Mouse (Mus musculus): ENCODE measurements at regions not wholly inside any gene's neighbourhood (a gene's known extent, or its start where the extent isn't known, plus 50 kb on each side); places are given as distances from the start of the nearest gene placed in this dataset.

DNA sequence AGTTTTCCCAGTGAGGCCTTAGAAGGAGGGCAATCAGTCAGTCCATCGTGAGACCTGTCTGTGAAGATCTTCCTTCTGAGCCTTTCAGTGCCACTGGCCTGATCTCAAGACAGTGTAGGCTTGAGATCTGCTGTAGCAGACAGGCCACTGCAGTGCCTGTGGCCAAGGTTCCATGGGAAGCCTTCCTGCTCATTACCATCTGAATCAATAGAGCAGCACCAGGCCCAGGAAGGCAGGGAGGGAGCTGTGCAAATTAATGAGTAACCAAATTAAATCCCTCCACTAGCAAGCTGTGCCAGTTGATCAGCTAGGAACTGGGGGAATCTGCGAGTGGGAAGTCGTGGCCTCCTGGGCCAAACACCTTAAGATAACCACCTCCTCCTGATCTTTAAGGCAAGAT lies 114.6 kb upstream of the Pja1 start:
- no peaks in the 10 kb centered on the region for H3K4me1 ChIP-seq (replicated peaks; ENCODE audit: control insufficient read depth, insufficient read depth, low read length)
- DNase-seq (ENCODE audit: low spot score) = no peak
- no peaks in the 10 kb centered on the region for H3K36me3 ChIP-seq (ENCODE audit: control insufficient read depth, insufficient read depth, low read length)
- H3K27me3 ChIP-seq (replicated peaks; ENCODE audit: control insufficient read depth, insufficient read depth, low read length) = 0 out of 2 replicates have a peak, but pooled peaks cover 11% of the 10 kb centered on the region
- H3K9me3 ChIP-seq (ENCODE audit: control insufficient read depth, low read length) = no peaks in the 10 kb centered on the region
- no peak overlapping the region for H3K4me2 ChIP-seq (ENCODE audit: low read length)
- 0 out of 2 replicates have a peak, but pooled peaks have one; percentile 47 for ATAC-seq (replicated peaks; ENCODE audit: low FRiP score, low TSS enrichment, low read depth)
- no peak overlapping the region for H3K9ac ChIP-seq (ENCODE audit: low read length)
- no peak overlapping the region for H3K27ac ChIP-seq (ENCODE audit: low read depth)
- no peak overlapping the region for H3K4me3 ChIP-seq (ENCODE audit: low read depth, low read length)
- WGBS = 47% methylated on average over 3 of the region's 3 CpGs

GRCm38 (mm10) chrX:99582611-99583010 lies 111.5 kb upstream of the Pja1 start:
- no peaks in the 10 kb centered on the region for H3K9me3 ChIP-seq (ENCODE audit: control insufficient read depth, low read length)
- 98% methylated on average over 9 of the region's 9 CpGs for WGBS
- 0 out of 2 replicates have a peak, but pooled peaks cover 11% of the 10 kb centered on the region for H3K27me3 ChIP-seq (replicated peaks; ENCODE audit: control insufficient read depth, insufficient read depth, low read length)
- H3K4me3 ChIP-seq (ENCODE audit: low read depth, low read length) = no peak overlapping the region
- ATAC-seq (replicated peaks; ENCODE audit: low FRiP score, low TSS enrichment, low read depth) (no peak), DNase-seq (ENCODE audit: low spot score) (no peak)
- H3K9ac ChIP-seq (ENCODE audit: low read length) = no peak overlapping the region
- H3K4me2 ChIP-seq (ENCODE audit: low read length) = no peak overlapping the region
- H3K36me3 ChIP-seq (ENCODE audit: control insufficient read depth, insufficient read depth, low read length) = no peaks in the 10 kb centered on the region
- H3K4me1 ChIP-seq (replicated peaks; ENCODE audit: control insufficient read depth, insufficient read depth, low read length) = no peaks in the 10 kb centered on the region
- H3K27ac ChIP-seq (ENCODE audit: low read depth) = no peak overlapping the region

GRCm38 (mm10) chrX:99581632-99582466 lies 110.8 kb upstream of the Pja1 start:
- no peak overlapping the region for H3K4me3 ChIP-seq (ENCODE audit: low read depth, low read length)
- 50% methylated on average over 10 of the region's 10 CpGs for WGBS
- ATAC-seq (replicated peaks; ENCODE audit: low FRiP score, low TSS enrichment, low read depth) (no peak), DNase-seq (ENCODE audit: low spot score) (no peak)
- no peak overlapping the region for H3K4me2 ChIP-seq (ENCODE audit: low read length)
- H3K9me3 ChIP-seq (ENCODE audit: control insufficient read depth, low read length) = no peaks in the 10 kb centered on the region
- H3K27ac ChIP-seq (ENCODE audit: low read depth) = no peak overlapping the region
- no peak overlapping the region for H3K9ac ChIP-seq (ENCODE audit: low read length)
- no peaks in the 10 kb centered on the region for H3K36me3 ChIP-seq (ENCODE audit: control insufficient read depth, insufficient read depth, low read length)
- 0 out of 2 replicates have a peak, but pooled peaks cover 11% of the 10 kb centered on the region for H3K27me3 ChIP-seq (replicated peaks; ENCODE audit: control insufficient read depth, insufficient read depth, low read length)
- H3K4me1 ChIP-seq (replicated peaks; ENCODE audit: control insufficient read depth, insufficient read depth, low read length) = no peaks in the 10 kb centered on the region

DNA sequence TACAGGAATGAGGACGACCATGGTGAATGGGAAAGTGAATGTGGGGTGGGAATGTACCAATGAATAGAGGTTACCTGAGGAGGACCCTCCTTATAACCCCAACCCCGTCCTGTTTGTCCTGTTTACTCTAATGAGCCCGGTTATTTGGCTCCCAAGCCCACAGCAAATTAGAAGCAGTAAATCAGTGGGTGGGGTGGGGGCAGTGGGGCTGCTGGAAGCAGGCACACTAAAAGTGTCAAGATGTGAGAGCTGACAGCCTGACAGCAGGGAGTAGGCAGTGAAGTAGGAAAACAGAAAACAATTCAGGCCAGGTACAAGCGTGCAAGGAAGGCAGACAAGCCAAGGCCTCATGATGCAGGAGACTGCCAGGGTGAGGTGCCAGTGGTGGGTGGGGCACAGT lies 108.1 kb upstream of the Pja1 start:
- 55% methylated on average over 4 of the region's 4 CpGs for WGBS
- DNase-seq (ENCODE audit: low spot score) (no peak), ATAC-seq (replicated peaks; ENCODE audit: low FRiP score, low TSS enrichment, low read depth) (no peak)
- no peak overlapping the region for H3K27ac ChIP-seq (ENCODE audit: low read depth)
- no peak overlapping the region for H3K4me2 ChIP-seq (ENCODE audit: low read length)
- H3K4me1 ChIP-seq (replicated peaks; ENCODE audit: control insufficient read depth, insufficient read depth, low read length) = no peaks in the 10 kb centered on the region
- no peaks in the 10 kb centered on the region for H3K36me3 ChIP-seq (ENCODE audit: control insufficient read depth, insufficient read depth, low read length)
- H3K27me3 ChIP-seq (replicated peaks; ENCODE audit: control insufficient read depth, insufficient read depth, low read length) = peaks cover under 1% of the 10 kb centered on the region; the same call in 1 of the 2 replicates
- no peak overlapping the region for H3K4me3 ChIP-seq (ENCODE audit: low read depth, low read length)
- H3K9ac ChIP-seq (ENCODE audit: low read length) = no peak overlapping the region
- H3K9me3 ChIP-seq (ENCODE audit: control insufficient read depth, low read length) = no peaks in the 10 kb centered on the region

GRCm38 (mm10) chrX:99578796-99579195 lies 107.7 kb upstream of the Pja1 start:
- WGBS = 54% methylated on average over 2 of the region's 2 CpGs

GRCm38 (mm10) chrX:99575105-99575504 lies 104.0 kb upstream of the Pja1 start:
- ATAC-seq (replicated peaks; ENCODE audit: low FRiP score, low TSS enrichment, low read depth) = no peak
- H3K4me3 ChIP-seq (ENCODE audit: low read depth, low read length) = no peak overlapping the region
- H3K4me2 ChIP-seq (ENCODE audit: low read length) = no peak overlapping the region; the same call in 1 of the 2 replicates
- H3K36me3 ChIP-seq (ENCODE audit: control insufficient read depth, insufficient read depth, low read length) = no peaks in the 10 kb centered on the region
- no peak overlapping the region for H3K9ac ChIP-seq (ENCODE audit: low read length)
- no peaks in the 10 kb centered on the region for H3K9me3 ChIP-seq (ENCODE audit: control insufficient read depth, low read length)
- peaks cover 3% of the 10 kb centered on the region; the same call in 1 of the 2 replicates for H3K27me3 ChIP-seq (replicated peaks; ENCODE audit: control insufficient read depth, insufficient read depth, low read length)
- no peak for DNase-seq (ENCODE audit: low spot score)
- H3K4me1 ChIP-seq (replicated peaks; ENCODE audit: control insufficient read depth, insufficient read depth, low read length) = no peaks in the 10 kb centered on the region
- 62% methylated on average over 4 of the region's 5 CpGs for whole genome bisulfite sequencing
- no peak overlapping the region for H3K27ac ChIP-seq (ENCODE audit: low read depth)

More at GRCm38 (mm10) chrX:99578796-99579195, 107.7 kb upstream of the Pja1 start:
- Histone ChIP-seq H3K9ac (ENCODE audit: low read length) (no peak overlapping the region), H3K27me3 (replicated peaks; ENCODE audit: control insufficient read depth, insufficient read depth, low read length) (peaks cover under 1% of the 10 kb centered on the region; the same call in 1 of the 2 replicates), H3K4me1 (replicated peaks; ENCODE audit: control insufficient read depth, insufficient read depth, low read length) (no peaks in the 10 kb centered on the region), H3K9me3 (ENCODE audit: control insufficient read depth, low read length) (no peaks in the 10 kb centered on the region), H3K36me3 (ENCODE audit: control insufficient read depth, insufficient read depth, low read length) (no peaks in the 10 kb centered on the region), H3K4me3 (ENCODE audit: low read depth, low read length) (no peak overlapping the region), H3K4me2 (ENCODE audit: low read length) (no peak overlapping the region), H3K27ac (ENCODE audit: low read depth) (no peak overlapping the region)
- DNase-seq (ENCODE audit: low spot score) = no peak
- ATAC-seq (replicated peaks; ENCODE audit: low FRiP score, low TSS enrichment, low read depth) = no peak

- Histone ChIP-seq H3K27me3 (replicated peaks; ENCODE audit: control insufficient read depth, insufficient read depth, low read length) (peaks cover 5% of the 10 kb centered on the region; the same call in 1 of the 2 replicates), H3K36me3 (ENCODE audit: control insufficient read depth, insufficient read depth, low read length) (no peaks in the 10 kb centered on the region), H3K4me3 (ENCODE audit: low read depth, low read length) (peak overlapping the region; percentile 10; the same call in 1 of the 2 replicates), H3K27ac (ENCODE audit: low read depth) (no peak overlapping the region), H3K4me1 (replicated peaks; ENCODE audit: control insufficient read depth, insufficient read depth, low read length) (no peaks in the 10 kb centered on the region), H3K9me3 (ENCODE audit: control insufficient read depth, low read length) (no peaks in the 10 kb centered on the region), H3K4me2 (ENCODE audit: low read length) (peak overlapping the region; percentile 44), H3K9ac (ENCODE audit: low read length) (no peak overlapping the region)
- WGBS = 37% methylated on average over 15 of the region's 18 CpGs
- ATAC-seq (replicated peaks; ENCODE audit: low FRiP score, low TSS enrichment, low read depth) (0 out of 2 replicates have a peak, but pooled peaks have one; percentile 55), DNase-seq (ENCODE audit: low spot score) (peak; percentile 73)
Observed at GRCm38 (mm10) chrX:99574441-99575103, 103.5 kb upstream of the Pja1 start.

DNA sequence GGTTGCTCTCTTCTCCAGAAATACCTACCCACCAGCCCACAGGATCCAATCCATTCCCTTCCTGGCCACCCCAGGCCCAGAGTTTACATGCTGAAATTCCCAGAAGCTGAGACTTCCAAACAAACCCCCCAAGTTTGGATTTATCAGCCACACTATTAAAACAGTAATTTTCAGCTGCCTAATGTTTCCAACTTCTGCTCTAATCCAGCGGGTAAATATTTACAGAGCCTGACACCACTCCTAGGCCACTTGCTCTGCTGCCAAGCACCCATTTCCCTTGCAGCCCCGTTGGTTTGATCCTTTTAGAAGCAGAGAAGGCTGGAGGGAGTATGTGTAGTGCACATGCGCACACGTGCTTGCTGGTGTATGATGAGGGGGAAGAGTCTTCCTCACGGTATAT lies 99.1 kb upstream of the Pja1 start:
- DNase-seq (ENCODE audit: low spot score) (no peak), ATAC-seq (replicated peaks; ENCODE audit: low FRiP score, low TSS enrichment, low read depth) (no peak)
- Histone ChIP-seq H3K9ac (ENCODE audit: low read length) (no peak overlapping the region), H3K36me3 (ENCODE audit: control insufficient read depth, insufficient read depth, low read length) (no peaks in the 10 kb centered on the region), H3K4me1 (replicated peaks; ENCODE audit: control insufficient read depth, insufficient read depth, low read length) (no peaks in the 10 kb centered on the region; the same call in 1 of the 2 replicates), H3K27ac (ENCODE audit: low read depth) (no peak overlapping the region), H3K4me3 (ENCODE audit: low read depth, low read length) (no peak overlapping the region), H3K27me3 (replicated peaks; ENCODE audit: control insufficient read depth, insufficient read depth, low read length) (peaks cover 14% of the 10 kb centered on the region), H3K4me2 (ENCODE audit: low read length) (no peak overlapping the region), H3K9me3 (ENCODE audit: control insufficient read depth, low read length) (no peaks in the 10 kb centered on the region)
- WGBS = 51% methylated on average over 5 of the region's 5 CpGs

Data from intestine, embryonic 14.5 days (tissue).